Mouse (Mus musculus) liver, adult 2 months (tissue): ENCODE measurements around the gene Tmem87b. TPM values are rescaled to one million over a fixed set of nuclear protein-coding genes. Genes with fewer than 3 reads are reported as not detected.

ENCODE experiments used
- DNase-seq: peaks from one replicate; pipeline ENCODE4 v3.0.0-alpha.2; 2011; ENCODE audit warnings: low read depth, low spot score; ENCODE audit errors: extremely low read depth
- H3K27ac ChIP-seq: fragments of 200-500 bp; replicated peaks from 2 replicates; pipeline ENCODE4 v1.5.1; 2012; ENCODE audit warnings: low read depth, mild to moderate bottlenecking, control low read depth, inconsistent platforms, low read length; ENCODE audit not compliant: insufficient read depth
- H3K27me3 ChIP-seq: fragments of 200-500 bp; 2 replicates; pipeline ENCODE4 v1.6.1; 2012; ENCODE audit warnings: mild to moderate bottlenecking, moderate library complexity, low read length, inconsistent platforms; ENCODE audit not compliant: control insufficient read depth, insufficient read depth
- H3K36me3 ChIP-seq: fragments of 200-500 bp; 2 replicates; pipeline ENCODE4 v1.6.1; 2012; ENCODE audit warnings: low read length, inconsistent platforms; ENCODE audit not compliant: control insufficient read depth, insufficient read depth
- H3K4me1 ChIP-seq: fragments of 200-500 bp; 2 replicates; pipeline ENCODE4 v1.6.1; 2011; ENCODE audit warnings: low read length; ENCODE audit not compliant: control insufficient read depth, insufficient read depth
- H3K4me3 ChIP-seq: fragments of 200-500 bp; 2 replicates; pipeline ENCODE4 v1.5.1; 2011; ENCODE audit warnings: low read depth, mild to moderate bottlenecking, control low read depth, low read length, moderate library complexity; ENCODE audit not compliant: insufficient read depth
- H3K79me2 ChIP-seq: fragments of 200-500 bp; 2 replicates; pipeline ENCODE4 v1.6.1; 2012; ENCODE audit warnings: inconsistent platforms, mild to moderate bottlenecking, low read length, moderate library complexity; ENCODE audit not compliant: control insufficient read depth, insufficient read depth
- H3K9ac ChIP-seq: fragments of 200-500 bp; 2 replicates; pipeline ENCODE4 v1.6.1; 2012; ENCODE audit warnings: low read depth, mild to moderate bottlenecking, control low read depth, inconsistent platforms, low read length
- CTCF ChIP-seq: fragments of 200-500 bp; IDR thresholded peaks from 2 replicates; pipeline ENCODE4 v1.5.1; 2011; ENCODE audit warnings: low read depth, low read length, control low read depth
- POLR2A ChIP-seq: fragments of 200-500 bp; IDR thresholded peaks from 2 replicates; pipeline ENCODE4 v1.6.1; 2011; ENCODE audit warnings: low read length, control low read depth; ENCODE audit not compliant: insufficient read depth; ENCODE audit errors: extremely low read depth
- WGBS: fragments of 180-500 bp; shearing (Covaris S2); methylation state at CpG from one replicate; pipeline ENCODE4 v1.1.7; 2018; 5-methylcytosine and 5-hydroxymethylcytosine counted together
- polyA plus RNA-seq: library from polyadenylated mRNA; depleted of rRNA; stranded (reverse); fragments of >200 nt; gene quantifications from 2 replicates; pipeline ENCODE4 v1.2.3, GENCODE M21; 2012
- total RNA-seq: library from RNA; depleted of rRNA; stranded (reverse); fragments of >200 nt; gene quantifications from 2 replicates; pipeline ENCODE4 v1.2.3, GENCODE M21; 2014

The Tmem87b gene
- total and polyA plus RNA-seq, 2 experiments, result 6.9 to 23.4 TPM

- no peaks in the 10 kb centered on the region for H3K36me3 ChIP-seq
- WGBS, result 82% methylated on average over 8 of the region's 8 CpGs
- DNase-seq, result no peak
- H3K4me1 ChIP-seq, result no peaks in the 10 kb centered on the region
- H3K4me3 ChIP-seq, result no peak overlapping the region
- H3K79me2 ChIP-seq, result no peaks in the 10 kb centered on the region
- no peak overlapping the region for H3K27ac ChIP-seq
- no peak overlapping the region for H3K9ac ChIP-seq
- TF ChIP-seq CTCF (no peak), POLR2A (no peak)
- no peaks in the 10 kb centered on the region for H3K27me3 ChIP-seq
These were observed 57.6 kb downstream of the Tmem87b start for GRCm38 (mm10) chr2:128875526-128875925.

- WGBS, result 66% methylated on average over 4 of the region's 4 CpGs
- H3K79me2 ChIP-seq, result no peaks in the 10 kb centered on the region
- H3K9ac ChIP-seq, result no peak overlapping the region
- no peak overlapping the region for H3K4me3 ChIP-seq
- no peak overlapping the region for H3K27ac ChIP-seq
- no peaks in the 10 kb centered on the region for H3K4me1 ChIP-seq
- no peaks in the 10 kb centered on the region for H3K27me3 ChIP-seq
- no peak for DNase-seq
- no peaks in the 10 kb centered on the region for H3K36me3 ChIP-seq
- TF ChIP-seq POLR2A (no peak), CTCF (peak; percentile 20; the same call in 1 of the 2 replicates)
These were observed 63.3 kb downstream of the Tmem87b start for GRCm38 (mm10) chr2:128881236-128881635.

GRCm38 (mm10) chr2:128885225-128885811 lies 67.4 kb downstream of the Tmem87b start:
- TF ChIP-seq POLR2A (no peak), CTCF (no peak)

GRCm38 (mm10) chr2:128887866-128888550 lies 70.1 kb downstream of the Tmem87b start:
- no peaks in the 10 kb centered on the region for H3K79me2 ChIP-seq
- DNase-seq, result no peak
- no peaks in the 10 kb centered on the region for H3K36me3 ChIP-seq
- WGBS, result 70% methylated on average over 6 of the region's 6 CpGs
- H3K9ac ChIP-seq, result no peak overlapping the region
- H3K27ac ChIP-seq, result no peak overlapping the region
- TF ChIP-seq POLR2A (no peak), CTCF (no peak)
- no peaks in the 10 kb centered on the region for H3K27me3 ChIP-seq
- no peaks in the 10 kb centered on the region for H3K4me1 ChIP-seq
- H3K4me3 ChIP-seq, result no peak overlapping the region

More at GRCm38 (mm10) chr2:128885225-128885811, 67.4 kb downstream of the Tmem87b start:
- Histone ChIP-seq H3K27me3 (no peaks in the 10 kb centered on the region), H3K27ac (no peak overlapping the region), H3K36me3 (no peaks in the 10 kb centered on the region), H3K79me2 (no peaks in the 10 kb centered on the region), H3K4me1 (no peaks in the 10 kb centered on the region), H3K9ac (no peak overlapping the region), H3K4me3 (no peak overlapping the region)
- no peak for DNase-seq
- 79% methylated on average over 8 of the region's 8 CpGs for WGBS

GRCm38 (mm10) chr2:128890661-128891335 lies 72.9 kb downstream of the Tmem87b start:
- Histone ChIP-seq H3K36me3 (no peaks in the 10 kb centered on the region), H3K9ac (no peak overlapping the region), H3K4me1 (no peaks in the 10 kb centered on the region), H3K27ac (no peak overlapping the region), H3K4me3 (no peak overlapping the region), H3K27me3 (no peaks in the 10 kb centered on the region), H3K79me2 (no peaks in the 10 kb centered on the region)
- DNase-seq, result no peak
- no peak for TF ChIP-seq CTCF
- no peak for TF ChIP-seq POLR2A
- 95% methylated on average over 4 of the region's 4 CpGs for WGBS
